Mouse (Mus musculus) adrenal gland, adult 2 months (tissue): ENCODE measurements at regions not wholly inside any gene's neighbourhood (a gene's known extent, or its start where the extent isn't known, plus 50 kb on each side); places are given as distances from the start of the nearest gene placed in this dataset.
A peak's percentile ranks its signal among the peaks of the same experiment; 100 is the strongest.

Experiments
- DNase-seq: peaks from one replicate; pipeline ENCODE4 v3.0.0; 2021

GRCm38 (mm10) chr4:105390378-105390777 lies 233.2 kb downstream of the Plpp3 start:
- no peak for DNase-seq

- no peak for DNase-seq
Observed at GRCm38 (mm10) chr4:105394366-105394765, 237.2 kb downstream of the Plpp3 start.

GRCm38 (mm10) chr4:105397451-105397850 lies 240.3 kb downstream of the Plpp3 start:
- no peak for DNase-seq

- DNase-seq = no peak
Observed at GRCm38 (mm10) chr4:105402021-105402420, 244.9 kb downstream of the Plpp3 start.

- DNase-seq = peak; percentile 62
Observed at GRCm38 (mm10) chr4:105403169-105403568, 246.0 kb downstream of the Plpp3 start.

GRCm38 (mm10) chr4:105403686-105404085 lies 246.5 kb downstream of the Plpp3 start:
- no peak for DNase-seq

- no peak for DNase-seq
Observed at GRCm38 (mm10) chr4:105405728-105406127, 248.6 kb downstream of the Plpp3 start.

- DNase-seq = no peak
Observed at GRCm38 (mm10) chr4:105406786-105407464, 249.8 kb downstream of the Plpp3 start.

- no peak for DNase-seq
Observed at GRCm38 (mm10) chr4:105408896-105409295, 251.7 kb downstream of the Plpp3 start.

- DNase-seq = no peak
Observed at GRCm38 (mm10) chr4:105417166-105417565, 260.0 kb downstream of the Plpp3 start.

GRCm38 (mm10) chr4:105422466-105422865 lies 265.3 kb downstream of the Plpp3 start:
- no peak for DNase-seq

- peak; percentile 75 for DNase-seq
Observed at GRCm38 (mm10) chr4:105423727-105424201, 266.6 kb downstream of the Plpp3 start.

- no peak for DNase-seq
Observed at GRCm38 (mm10) chr4:105425086-105425485, 267.9 kb downstream of the Plpp3 start.

- peak; percentile 64 for DNase-seq
Observed at GRCm38 (mm10) chr4:105427581-105427980, 270.4 kb downstream of the Plpp3 start.

- no peak for DNase-seq
Observed at GRCm38 (mm10) chr4:105429381-105430100, 272.4 kb downstream of the Plpp3 start.

GRCm38 (mm10) chr4:105432461-105432860 lies 275.3 kb downstream of the Plpp3 start:
- no peak for DNase-seq

- DNase-seq = no peak
Observed at GRCm38 (mm10) chr4:105437141-105437540, 280.0 kb downstream of the Plpp3 start.

GRCm38 (mm10) chr4:105449046-105449860 lies 292.1 kb downstream of the Plpp3 start:
- peak; percentile 34 for DNase-seq

GRCm38 (mm10) chr4:105450881-105451280 lies 293.7 kb downstream of the Plpp3 start:
- no peak for DNase-seq

GRCm38 (mm10) chr4:105451871-105452270 lies 294.7 kb downstream of the Plpp3 start:
- DNase-seq = no peak

GRCm38 (mm10) chr4:105456955-105457621 lies 299.9 kb downstream of the Plpp3 start:
- peak; percentile 85 for DNase-seq
